Mouse (Mus musculus): ENCODE data around the gene AI837181.
A peak's percentile ranks its signal among the peaks of the same experiment; 100 is the strongest.

The AI837181 gene

GRCm38 (mm10) chr19:5448354-5449150, 23.6 kb downstream of the AI837181 start:
- no peak for DNase-seq

- no peak for DNase-seq
Measured at GRCm38 (mm10) chr19:5449673-5450072, 24.7 kb downstream of the AI837181 start.

- no peak for DNase-seq
Measured at GRCm38 (mm10) chr19:5451766-5452165, 26.8 kb downstream of the AI837181 start.

DNA sequence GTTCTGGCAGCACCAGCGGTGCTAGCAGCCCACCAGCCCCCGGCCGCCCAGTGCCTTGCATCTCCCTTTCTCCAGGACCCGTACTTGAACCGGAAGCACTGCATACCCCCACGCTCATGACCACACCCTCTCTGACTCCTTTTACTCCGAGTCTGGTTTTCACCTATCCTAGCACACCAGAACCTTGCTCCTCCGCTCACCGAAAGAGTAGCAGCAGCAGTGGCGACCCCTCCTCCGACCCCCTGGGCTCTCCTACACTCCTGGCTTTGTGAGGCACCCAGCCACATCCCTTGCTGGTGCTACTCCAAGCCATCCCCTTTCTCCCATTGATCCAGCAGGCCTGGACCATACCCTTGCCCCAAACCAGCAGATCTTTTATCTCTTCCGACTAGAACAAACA, 30.1 kb downstream of the AI837181 start:
- DNase-seq: no peak

DNA sequence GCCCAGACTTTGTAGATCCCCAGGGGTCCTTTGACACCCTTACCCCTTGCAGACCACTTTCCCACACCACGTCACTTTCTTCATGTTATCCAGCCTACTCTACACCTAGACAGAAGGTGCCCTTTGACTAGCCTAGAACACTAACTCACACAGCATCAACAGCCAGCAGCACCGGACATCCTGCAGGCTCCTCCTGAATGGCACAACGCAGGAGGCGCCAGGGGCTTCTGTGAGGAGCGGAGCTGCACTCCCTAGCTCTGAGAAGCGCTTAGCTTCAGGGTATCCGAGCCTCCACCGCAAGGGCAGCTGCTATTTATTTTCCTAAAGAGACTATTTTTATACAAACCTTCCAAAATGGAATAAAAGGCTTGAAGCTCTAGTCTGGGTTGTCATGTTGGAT, 30.6 kb downstream of the AI837181 start:
- DNase-seq: no peak

DNA sequence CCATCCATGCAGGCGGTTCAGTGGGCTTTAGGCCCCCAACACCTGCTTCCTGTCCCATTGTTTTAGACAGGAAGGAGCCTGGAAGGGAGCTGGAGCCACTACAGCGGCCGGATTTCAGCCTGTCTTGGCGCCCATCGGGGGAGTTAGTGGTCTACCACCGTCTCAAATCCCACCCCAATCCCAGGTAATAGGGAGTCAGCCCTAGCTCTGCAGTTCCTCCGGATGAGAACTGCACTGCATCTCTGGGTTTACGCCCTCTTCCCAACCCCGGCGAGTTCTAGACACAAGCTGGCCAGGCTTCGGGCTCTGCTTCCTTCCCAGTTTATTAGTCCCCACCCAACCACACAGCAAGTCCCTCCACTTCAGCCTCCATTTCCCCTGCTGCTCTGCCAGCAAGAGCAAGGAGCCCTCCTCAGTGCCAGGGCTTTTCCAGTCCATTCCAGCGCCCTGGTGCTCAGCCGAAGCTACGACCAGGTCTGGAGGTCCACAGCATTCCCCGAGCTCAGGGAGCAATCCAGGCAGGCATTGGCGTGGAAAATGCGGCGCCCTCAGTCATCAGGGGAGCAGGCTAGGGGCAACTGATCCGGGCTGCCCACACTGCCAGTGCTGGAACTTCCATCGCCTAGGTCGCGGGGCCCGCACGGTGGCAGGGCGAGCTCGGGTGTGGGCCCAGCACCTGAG, 31.4 kb downstream of the AI837181 start:
- peak; percentile 70 for DNase-seq

DNA sequence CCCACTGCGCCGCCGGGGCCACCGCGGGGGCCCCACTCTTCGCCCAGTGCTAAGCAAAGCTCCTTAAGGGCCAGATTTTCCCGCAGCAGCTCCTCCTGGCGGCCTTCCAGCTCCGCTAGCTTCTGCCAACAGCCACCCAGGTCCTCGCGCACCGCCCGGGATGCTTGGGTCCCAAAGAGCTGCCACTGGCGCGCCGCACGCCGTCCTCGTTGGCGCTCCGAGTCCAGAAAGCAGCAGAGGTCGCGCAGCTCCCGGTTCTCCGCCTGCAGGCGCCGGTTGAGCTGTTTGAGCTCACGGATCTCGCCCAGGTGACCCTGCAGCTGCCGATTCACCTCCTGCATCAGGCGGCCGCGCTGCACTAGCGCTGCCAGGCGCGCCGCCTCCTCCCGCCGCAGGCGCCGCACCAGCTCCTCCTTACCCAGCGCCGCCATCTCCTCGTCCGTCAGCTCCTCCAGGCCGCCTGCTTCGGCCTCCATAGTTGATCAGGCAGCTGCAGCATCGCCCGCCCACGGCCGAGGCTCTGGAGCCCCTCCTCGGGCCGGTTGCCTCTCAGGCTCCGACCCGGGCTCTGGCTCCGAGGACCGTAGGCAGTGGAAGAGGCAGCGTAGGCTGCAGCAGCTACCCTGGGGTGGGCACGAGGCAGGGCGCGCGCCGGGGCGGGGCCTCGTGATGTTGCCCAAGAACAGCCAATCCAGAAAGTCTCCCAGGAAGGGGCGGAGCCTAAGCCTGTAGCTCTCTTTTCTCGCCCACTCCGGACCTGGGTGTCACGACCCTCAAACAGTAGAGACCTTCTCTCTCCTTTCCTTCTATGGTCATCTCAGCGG, 32.2 kb downstream of the AI837181 start:
- DNase-seq: peak; percentile 97

DNA sequence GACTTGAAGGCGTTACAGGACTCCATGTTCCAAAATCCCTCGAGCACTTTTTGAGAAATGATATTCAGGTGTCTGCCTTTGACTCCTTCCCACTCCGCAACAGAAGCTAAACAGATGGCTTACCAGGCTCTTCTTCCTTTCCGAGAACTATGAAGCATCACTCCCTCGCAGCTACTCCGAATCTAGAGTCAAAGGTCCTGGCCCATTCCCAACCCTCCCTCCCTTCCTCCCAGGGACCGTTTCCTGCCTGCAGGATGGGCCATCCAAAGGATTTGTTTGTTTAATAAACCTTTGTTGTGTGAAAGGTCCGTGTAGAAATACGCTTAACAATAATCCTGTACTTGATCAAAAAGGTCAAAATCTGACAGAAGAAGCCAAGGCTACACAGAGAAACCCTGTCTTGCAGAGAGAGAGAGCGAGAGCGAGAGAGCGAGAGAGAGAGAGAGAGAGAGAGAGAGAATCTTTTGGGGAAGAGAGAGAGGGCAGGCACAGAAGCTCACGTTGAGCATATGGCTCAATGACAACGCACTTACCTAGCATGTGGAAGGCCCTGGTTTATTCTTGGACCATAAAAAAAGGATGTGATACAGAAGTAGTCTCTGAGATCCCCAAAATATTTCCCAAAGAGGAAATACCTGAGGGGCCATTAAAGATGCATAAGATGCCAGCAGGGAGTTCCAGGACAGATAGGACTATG, 33.0 kb downstream of the AI837181 start, which contains the start of gene Ccdc85b:
Gene Ccdc85b (minus strand): TSS at position 149 of the 697 bp plus-strand sequence.
- DNase-seq: no peak

GRCm38 (mm10) chr19:5459019-5459418, 34.1 kb downstream of the AI837181 start:
- no peak for DNase-seq

DNA sequence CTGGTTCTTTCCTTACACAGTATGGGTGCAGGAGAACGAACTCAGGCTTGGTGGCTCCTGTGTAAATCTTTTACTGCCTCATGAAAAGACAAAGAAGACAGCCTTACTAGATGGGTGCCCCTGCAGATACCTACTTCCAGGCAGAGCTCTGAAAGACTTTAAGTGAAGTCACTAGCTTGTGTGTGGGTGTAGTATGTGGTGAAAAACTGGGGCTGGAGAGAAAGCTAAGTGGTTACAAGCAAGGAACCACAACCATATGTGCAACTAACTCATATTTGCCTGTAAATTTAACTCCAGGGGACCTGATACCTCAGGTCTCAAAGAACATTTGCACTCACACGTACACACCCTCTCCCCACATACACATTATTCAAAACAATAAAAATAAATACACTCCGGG, 35.0 kb downstream of the AI837181 start:
- DNase-seq: no peak

GRCm38 (mm10) chr19:5460465-5460911, 35.5 kb downstream of the AI837181 start, which contains the start of gene Fibp:
Gene Fibp, plus strand, starts transcription at chr19:5460615.
- DNase-seq: peak; percentile 93

DNA sequence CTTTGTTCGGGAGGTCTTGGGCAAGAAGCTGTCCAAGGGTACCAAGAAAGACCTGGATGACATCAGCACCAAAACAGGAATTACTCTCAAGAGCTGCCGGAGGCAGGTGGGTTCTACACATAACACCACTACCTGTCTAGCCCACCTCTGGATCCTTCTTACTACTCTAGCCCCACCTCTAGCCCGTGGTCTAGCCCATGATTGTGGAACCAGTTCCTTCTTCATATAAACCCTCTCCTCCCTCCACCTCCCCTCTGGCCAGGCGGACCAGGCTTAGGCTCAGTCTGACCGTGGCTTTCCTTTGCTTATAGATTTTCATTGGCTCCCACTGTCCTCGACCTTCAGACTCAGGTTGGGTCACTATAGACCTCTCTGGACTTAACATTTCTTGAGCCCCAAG, 36.5 kb downstream of the AI837181 start:
- DNase-seq: no peak

DNA sequence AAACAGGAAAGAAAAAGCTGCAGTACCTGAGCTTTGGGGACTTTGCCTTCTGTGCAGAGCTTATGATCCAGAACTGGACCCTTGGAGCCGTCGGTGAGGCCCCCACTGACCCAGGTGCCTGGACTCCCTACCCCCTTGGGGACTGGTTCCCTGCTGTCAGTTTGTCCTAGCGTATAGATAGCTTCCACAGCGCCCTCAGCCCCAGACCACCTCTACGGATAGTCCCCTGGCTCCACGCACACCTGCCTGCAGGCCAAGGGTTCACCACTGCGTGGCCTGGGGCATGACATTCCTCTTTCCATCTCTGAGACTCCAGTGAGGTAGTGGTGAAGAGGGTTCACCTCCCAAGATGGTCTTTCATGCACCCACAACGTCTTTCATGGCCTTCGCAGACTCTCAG, 38.3 kb downstream of the AI837181 start:
- DNase-seq: no peak

DNA sequence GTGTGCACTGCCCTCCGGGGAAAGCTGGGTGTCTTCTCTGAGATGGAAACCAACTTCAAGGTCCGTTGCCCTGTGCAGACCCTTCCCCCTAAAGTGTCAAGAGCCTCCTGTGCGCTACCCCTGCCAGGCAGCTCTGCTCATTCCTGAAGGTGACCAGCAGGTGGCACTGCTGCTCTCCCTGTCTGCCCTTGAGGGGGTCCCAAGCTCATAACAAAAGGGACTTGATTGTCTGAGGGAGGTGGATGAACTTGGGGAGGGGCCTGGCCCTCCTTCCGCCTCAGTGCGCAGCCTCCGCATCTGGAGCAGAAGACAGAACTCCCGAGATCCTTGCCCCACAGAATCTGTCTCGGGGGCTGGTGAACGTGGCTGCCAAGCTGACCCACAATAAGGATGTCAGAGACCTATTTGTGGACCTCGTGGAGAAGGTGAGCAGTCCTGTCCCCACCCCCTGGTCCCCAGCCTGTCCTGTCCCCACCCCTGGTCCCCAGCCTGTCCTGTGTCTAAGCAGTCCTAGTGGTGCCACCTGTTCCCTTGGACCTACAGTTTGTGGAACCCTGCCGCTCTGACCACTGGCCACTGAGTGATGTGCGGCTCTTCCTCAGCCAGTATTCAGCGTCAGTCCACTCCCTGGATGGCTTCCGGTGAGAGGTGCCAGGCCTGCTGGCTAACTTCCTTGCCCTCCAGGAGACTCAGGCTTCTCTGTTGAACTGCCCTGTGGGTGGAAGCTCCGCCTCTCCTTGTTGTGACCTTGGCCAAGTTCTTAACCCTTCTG, 39.0 kb downstream of the AI837181 start:
- DNase-seq: peak; percentile 80

GRCm38 (mm10) chr19:5465037-5465436, 40.1 kb downstream of the AI837181 start:
- DNase-seq: no peak

DNA sequence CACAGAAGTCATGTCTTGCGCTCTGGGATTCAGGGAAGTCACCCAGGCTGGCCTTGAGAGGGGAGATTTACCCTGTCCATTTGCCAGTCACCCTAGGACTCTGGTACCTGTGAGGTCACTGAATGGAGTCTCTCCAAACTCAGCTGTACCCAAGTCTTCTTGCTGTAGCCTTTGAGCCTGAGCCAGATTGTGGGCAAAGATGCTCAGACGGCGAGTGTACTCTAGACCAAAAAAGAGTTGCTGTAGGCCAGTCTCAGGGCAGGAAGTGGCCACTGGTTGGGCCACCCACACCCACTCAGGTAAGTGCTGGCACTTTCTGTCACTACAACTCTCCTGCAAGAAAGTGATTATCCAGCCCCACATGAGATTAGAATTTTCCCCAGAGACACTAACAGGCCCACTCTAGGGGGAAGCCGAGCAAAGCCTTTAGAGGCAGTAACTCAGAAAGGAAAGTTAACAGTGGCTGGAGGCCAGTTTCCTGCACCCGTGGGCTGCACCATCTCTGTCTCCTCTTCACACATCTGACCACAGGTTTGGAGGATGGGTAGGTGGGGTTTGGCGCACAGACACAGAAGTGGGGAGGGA, 42.1 kb downstream of the AI837181 start:
- DNase-seq: no peak

GRCm38 (mm10) chr19:5468374-5468773, 43.4 kb downstream of the AI837181 start, which contains the start of gene Ctsw:
Gene Ctsw, minus strand, starts transcription at chr19:5468507.
- DNase-seq: no peak

GRCm38 (mm10) chr19:5471846-5472245, 46.9 kb downstream of the AI837181 start:
- no peak for DNase-seq

DNA sequence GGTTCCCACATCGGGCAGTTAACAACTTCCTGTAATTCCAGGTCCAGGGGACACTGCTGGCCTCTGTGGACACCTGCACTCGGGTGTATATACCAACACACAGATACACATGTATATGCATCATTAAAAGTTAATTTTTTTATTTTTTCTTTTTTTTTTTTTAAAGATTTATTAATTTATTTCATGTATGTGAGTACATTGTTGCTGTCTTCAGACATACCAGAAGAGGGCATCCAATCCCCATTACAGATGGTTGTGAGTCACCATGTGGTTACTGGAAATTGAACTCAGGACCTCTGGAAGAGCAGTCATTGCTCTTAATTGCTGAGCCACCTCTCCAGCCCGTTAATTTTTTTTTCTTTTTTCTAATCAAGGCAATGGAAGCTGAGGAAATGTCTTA, 47.9 kb downstream of the AI837181 start:
- DNase-seq: no peak

DNA sequence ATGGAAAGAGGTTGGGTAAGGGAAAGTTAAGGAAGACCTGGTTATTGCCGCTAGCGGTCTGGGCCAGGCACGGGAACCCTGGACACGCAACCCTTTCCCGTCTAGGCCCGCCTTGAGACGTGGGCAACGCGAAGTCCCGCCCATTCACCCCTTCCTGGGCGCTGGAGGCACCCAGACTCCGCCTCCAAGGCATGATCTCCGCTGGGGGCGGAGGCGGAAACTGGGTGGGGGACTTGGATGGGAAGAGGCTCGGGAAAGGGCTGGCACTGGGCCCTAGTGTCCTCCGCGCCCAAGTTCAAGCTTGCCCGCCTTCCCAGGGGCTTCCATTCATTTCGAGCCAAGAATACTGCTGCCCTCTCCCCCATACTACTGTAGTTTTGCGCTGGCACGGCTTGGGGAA, 48.8 kb downstream of the AI837181 start, which contains the start of gene Efemp2:
Gene Efemp2 (plus strand): TSS at position 235 of the 400 bp plus-strand sequence.
- peak; percentile 95 for DNase-seq
